Mouse (Mus musculus): Measurements from ENCODE around the gene Snx7. TPM values are rescaled to one million over a fixed set of nuclear protein-coding genes. Genes with fewer than 3 reads are reported as not detected.

Snx7 gene
- 2.3 and 2.6 TPM in 2 replicates for polyA plus RNA-seq (2012; rRNA removed)

GRCm38 (mm10) chr3:117868637-117869323 lies at the start of gene Snx7:
Snx7 (minus strand) TSS chr3:117868936.
- H3K4me3 ChIP-seq (ENCODE audit: control insufficient read depth, insufficient read depth, low read length): peak within 1 kb of the TSS; percentile 32
- no peaks in the 10 kb centered on the region for H3K4me1 ChIP-seq (replicated peaks; ENCODE audit: control insufficient read depth, insufficient read depth, low read length)
- no peak within 1 kb of the TSS for H3K27ac ChIP-seq (ENCODE audit: control insufficient read depth, insufficient read depth, low read length)
- 1% methylated on average over 53 of the region's 53 CpGs for WGBS
- no peaks in the 10 kb centered on the region for H3K27me3 ChIP-seq (ENCODE audit: control insufficient read depth, insufficient read depth, low read length)
- peak; percentile 5 for DNase-seq
- TF ChIP-seq CTCF (IDR thresholded peaks at IDR 0.05; ENCODE audit: borderline replicate concordance, control insufficient read depth, extremely low read depth, insufficient read depth, low read length, poor library complexity): no peak
- no peak for TF ChIP-seq POLR2A (IDR thresholded peaks at IDR 0.05; ENCODE audit: control insufficient read depth, extremely low read depth, insufficient read depth, low read length, poor library complexity)
- no peaks in the 10 kb centered on the region for H3K36me3 ChIP-seq (ENCODE audit: control insufficient read depth, insufficient read depth, low read length)

DNA sequence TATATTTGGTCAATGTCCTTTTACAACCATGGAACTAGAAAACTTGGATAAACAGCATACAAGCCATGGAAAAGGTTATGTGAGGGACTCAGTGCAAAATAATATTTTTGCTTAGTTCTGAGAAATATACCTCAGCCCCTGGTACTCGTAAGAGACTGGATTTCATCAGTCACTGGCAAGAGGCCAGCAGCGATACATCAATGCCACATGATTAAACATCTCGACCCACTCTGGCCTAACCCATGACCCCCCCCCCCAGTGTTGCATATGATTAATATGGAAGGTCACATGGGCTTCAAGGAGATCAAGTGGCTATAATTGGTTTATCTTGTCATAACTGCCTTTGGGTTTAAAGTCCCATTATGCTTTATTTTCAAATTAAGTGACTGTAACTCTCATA lies 46.7 kb upstream of the Snx7 start:
- Histone ChIP-seq H3K27ac (ENCODE audit: control insufficient read depth, insufficient read depth, low read length) (no peak overlapping the region), H3K4me3 (ENCODE audit: control insufficient read depth, insufficient read depth, low read length) (no peak overlapping the region), H3K27me3 (ENCODE audit: control insufficient read depth, insufficient read depth, low read length) (no peaks in the 10 kb centered on the region), H3K36me3 (ENCODE audit: control insufficient read depth, insufficient read depth, low read length) (no peaks in the 10 kb centered on the region), H3K4me1 (replicated peaks; ENCODE audit: control insufficient read depth, insufficient read depth, low read length) (no peaks in the 10 kb centered on the region)
- 90% methylated on average over 3 of the region's 3 CpGs for WGBS
- no peak for DNase-seq
- TF ChIP-seq CTCF (IDR thresholded peaks at IDR 0.05; ENCODE audit: borderline replicate concordance, control insufficient read depth, extremely low read depth, insufficient read depth, low read length, poor library complexity) (no peak), POLR2A (IDR thresholded peaks at IDR 0.05; ENCODE audit: control insufficient read depth, extremely low read depth, insufficient read depth, low read length, poor library complexity) (no peak)

- H3K4me3 ChIP-seq (ENCODE audit: control insufficient read depth, insufficient read depth, low read length): no peak overlapping the region
- no peaks in the 10 kb centered on the region for H3K36me3 ChIP-seq (ENCODE audit: control insufficient read depth, insufficient read depth, low read length)
- H3K27me3 ChIP-seq (ENCODE audit: control insufficient read depth, insufficient read depth, low read length): no peaks in the 10 kb centered on the region
- no peaks in the 10 kb centered on the region for H3K4me1 ChIP-seq (replicated peaks; ENCODE audit: control insufficient read depth, insufficient read depth, low read length)
- H3K27ac ChIP-seq (ENCODE audit: control insufficient read depth, insufficient read depth, low read length): no peak overlapping the region
- no peak for TF ChIP-seq POLR2A (IDR thresholded peaks at IDR 0.05; ENCODE audit: control insufficient read depth, extremely low read depth, insufficient read depth, low read length, poor library complexity)
- no peak for TF ChIP-seq CTCF (IDR thresholded peaks at IDR 0.05; ENCODE audit: borderline replicate concordance, control insufficient read depth, extremely low read depth, insufficient read depth, low read length, poor library complexity)
- WGBS: 76% methylated on average over 2 of the region's 2 CpGs
- no peak for DNase-seq
These were observed 25.0 kb upstream of the Snx7 start for GRCm38 (mm10) chr3:117893736-117894135.

DNA sequence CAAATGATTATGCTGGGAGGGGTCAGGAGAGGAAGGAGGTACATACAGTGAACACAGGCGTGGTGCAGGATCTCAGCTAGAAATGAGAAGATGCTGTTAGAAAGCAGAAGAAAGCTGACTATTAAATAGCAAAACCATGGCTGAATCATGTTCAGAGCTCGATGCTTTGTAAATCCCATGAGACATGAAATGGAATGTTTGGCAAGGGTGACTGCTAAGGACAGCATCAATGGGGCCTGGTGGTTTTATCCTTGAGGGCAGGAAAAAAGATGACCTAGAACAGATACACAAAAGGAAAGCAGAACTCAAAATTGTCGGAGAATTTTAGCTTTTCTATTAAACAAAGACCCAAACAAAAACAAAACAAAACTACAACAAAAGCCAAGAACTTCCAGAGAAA lies 6.7 kb upstream of the Snx7 start:
- no peak for DNase-seq
- TF ChIP-seq POLR2A (IDR thresholded peaks at IDR 0.05; ENCODE audit: control insufficient read depth, extremely low read depth, insufficient read depth, low read length, poor library complexity) (no peak), CTCF (IDR thresholded peaks at IDR 0.05; ENCODE audit: borderline replicate concordance, control insufficient read depth, extremely low read depth, insufficient read depth, low read length, poor library complexity) (no peak)
- no peaks in the 10 kb centered on the region for H3K27me3 ChIP-seq (ENCODE audit: control insufficient read depth, insufficient read depth, low read length)
- H3K36me3 ChIP-seq (ENCODE audit: control insufficient read depth, insufficient read depth, low read length): no peaks in the 10 kb centered on the region
- no peak overlapping the region for H3K27ac ChIP-seq (ENCODE audit: control insufficient read depth, insufficient read depth, low read length)
- H3K4me3 ChIP-seq (ENCODE audit: control insufficient read depth, insufficient read depth, low read length): no peak overlapping the region
- WGBS: 81% methylated on average over 3 of the region's 3 CpGs
- no peaks in the 10 kb centered on the region for H3K4me1 ChIP-seq (replicated peaks; ENCODE audit: control insufficient read depth, insufficient read depth, low read length)

GRCm38 (mm10) chr3:117873209-117873863 lies 4.6 kb upstream of the Snx7 start:
- TF ChIP-seq POLR2A (IDR thresholded peaks at IDR 0.05; ENCODE audit: control insufficient read depth, extremely low read depth, insufficient read depth, low read length, poor library complexity) (no peak), CTCF (IDR thresholded peaks at IDR 0.05; ENCODE audit: borderline replicate concordance, control insufficient read depth, extremely low read depth, insufficient read depth, low read length, poor library complexity) (no peak)
- WGBS: 75% methylated on average over 5 of the region's 5 CpGs
- Histone ChIP-seq H3K4me3 (ENCODE audit: control insufficient read depth, insufficient read depth, low read length) (no peak overlapping the region), H3K27ac (ENCODE audit: control insufficient read depth, insufficient read depth, low read length) (no peak overlapping the region), H3K36me3 (ENCODE audit: control insufficient read depth, insufficient read depth, low read length) (no peaks in the 10 kb centered on the region), H3K27me3 (ENCODE audit: control insufficient read depth, insufficient read depth, low read length) (no peaks in the 10 kb centered on the region), H3K4me1 (replicated peaks; ENCODE audit: control insufficient read depth, insufficient read depth, low read length) (no peaks in the 10 kb centered on the region)
- DNase-seq: no peak

DNA sequence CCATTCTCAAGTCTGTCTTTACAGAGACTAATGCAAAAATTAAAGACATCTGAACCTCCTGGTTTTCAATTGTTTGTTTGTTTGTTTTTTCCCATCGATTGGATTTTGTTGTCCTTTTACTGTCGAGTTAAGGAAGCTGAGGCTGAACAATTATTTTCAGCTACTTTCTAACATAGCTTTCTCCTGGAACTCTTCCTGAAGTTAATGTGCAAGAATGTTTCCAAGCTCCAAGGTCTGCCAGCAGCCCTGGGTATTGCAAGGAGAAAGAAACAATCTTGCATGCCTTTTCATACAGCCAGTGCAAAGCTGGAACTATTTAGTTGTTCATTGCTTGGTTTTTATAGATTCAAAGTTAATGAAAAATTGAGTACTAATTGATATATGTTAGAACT lies 584 bp upstream of the Snx7 start:
- WGBS: 9% methylated on average over 2 of the region's 2 CpGs
- H3K36me3 ChIP-seq (ENCODE audit: control insufficient read depth, insufficient read depth, low read length): no peaks in the 10 kb centered on the region
- H3K27me3 ChIP-seq (ENCODE audit: control insufficient read depth, insufficient read depth, low read length): no peaks in the 10 kb centered on the region
- H3K4me3 ChIP-seq (ENCODE audit: control insufficient read depth, insufficient read depth, low read length): no peak overlapping the region
- no peaks in the 10 kb centered on the region for H3K4me1 ChIP-seq (replicated peaks; ENCODE audit: control insufficient read depth, insufficient read depth, low read length)
- DNase-seq: no peak
- TF ChIP-seq POLR2A (IDR thresholded peaks at IDR 0.05; ENCODE audit: control insufficient read depth, extremely low read depth, insufficient read depth, low read length, poor library complexity): no peak
- H3K27ac ChIP-seq (ENCODE audit: control insufficient read depth, insufficient read depth, low read length): no peak overlapping the region
